Mouse (Mus musculus) c-Kit-positive CD71-positive TER-119-positive erythroid progenitor cells, embryonic 14.5 days (primary cell): ENCODE data around the gene Slc37a3.
A peak's percentile ranks its signal among the peaks of the same experiment; 100 is the strongest.
"Not testable (repeated sequence)": the region's sequence is repeated elsewhere in the genome, so short reads cannot be mapped to it uniquely, and the experiment has no call there.

Experiments
- DNase-seq: peaks from one replicate; pipeline ENCODE4 v3.0.0-alpha.2; 2013; ENCODE audit warnings: low spot score

Slc37a3 gene

GRCm38 (mm10) chr6:39378161-39378835 is 823 bp upstream of the Slc37a3 start:
- DNase-seq = not testable (repeated sequence)

GRCm38 (mm10) chr6:39376775-39377174 is 700 bp downstream of the Slc37a3 start:
- DNase-seq = no peak

GRCm38 (mm10) chr6:39373301-39373955 is 4.0 kb downstream of the Slc37a3 start:
- DNase-seq = no peak

GRCm38 (mm10) chr6:39372727-39373126 is 4.7 kb downstream of the Slc37a3 start:
- DNase-seq = no peak

- no peak for DNase-seq
These were observed 5.4 kb downstream of the Slc37a3 start for GRCm38 (mm10) chr6:39372042-39372441.

- DNase-seq = no peak
These were observed 7.8 kb downstream of the Slc37a3 start for GRCm38 (mm10) chr6:39369631-39370030.

GRCm38 (mm10) chr6:39362684-39363083 is 14.8 kb downstream of the Slc37a3 start:
- no peak for DNase-seq

GRCm38 (mm10) chr6:39359207-39359606 is 18.3 kb downstream of the Slc37a3 start:
- not testable (repeated sequence) for DNase-seq

GRCm38 (mm10) chr6:39348946-39349345 is 28.5 kb downstream of the Slc37a3 start:
- DNase-seq = no peak

GRCm38 (mm10) chr6:39347880-39348814 is 29.3 kb downstream of the Slc37a3 start:
- DNase-seq = no peak

- DNase-seq = no peak
These were observed 30.4 kb downstream of the Slc37a3 start for GRCm38 (mm10) chr6:39346991-39347501.

- no peak for DNase-seq
These were observed 32.0 kb downstream of the Slc37a3 start for GRCm38 (mm10) chr6:39345430-39345829.

- peak; percentile 56 for DNase-seq
These were observed 33.5 kb downstream of the Slc37a3 start for GRCm38 (mm10) chr6:39344020-39344419.

GRCm38 (mm10) chr6:39341798-39342197 is 35.7 kb downstream of the Slc37a3 start:
- DNase-seq = no peak

GRCm38 (mm10) chr6:39338359-39338758 is 39.1 kb downstream of the Slc37a3 start:
- DNase-seq = no peak

GRCm38 (mm10) chr6:39334873-39335272 is 42.6 kb downstream of the Slc37a3 start:
- no peak for DNase-seq

- no peak for DNase-seq
These were observed 43.3 kb downstream of the Slc37a3 start for GRCm38 (mm10) chr6:39334224-39334623.

GRCm38 (mm10) chr6:39331998-39332700 is 45.3 kb downstream of the Slc37a3 start:
- no peak for DNase-seq

- DNase-seq = no peak
These were observed 46.5 kb downstream of the Slc37a3 start for GRCm38 (mm10) chr6:39330981-39331380.

GRCm38 (mm10) chr6:39320286-39320685 is 57.2 kb downstream of the Slc37a3 start:
- no peak for DNase-seq

- no peak for DNase-seq
These were observed 58.3 kb downstream of the Slc37a3 start for GRCm38 (mm10) chr6:39319061-39319761.
